Mouse (Mus musculus): ENCODE results near the gene Pbxip1. TPM values are rescaled to one million over a fixed set of nuclear protein-coding genes. Genes with fewer than 3 reads are reported as not detected.

Gene Pbxip1
- polyA plus RNA-seq, 1 experiment from 2014 or later = 10.0 TPM

GRCm38 (mm10) chr3:89482249-89482648 lies 45.7 kb downstream of the Pbxip1 start:
- DNase-seq (ENCODE audit: low spot score) (no peak), ATAC-seq (replicated peaks; ENCODE audit: low FRiP score) (no peak)
- 87% methylated on average over 5 of the region's 5 CpGs for WGBS
- H3K27me3 ChIP-seq (ENCODE audit: control insufficient read depth, insufficient read depth, low read length) = no peaks in the 10 kb centered on the region
- H3K36me3 ChIP-seq (ENCODE audit: control insufficient read depth, insufficient read depth, low read length) = no peaks in the 10 kb centered on the region
- no peaks in the 10 kb centered on the region for H3K4me1 ChIP-seq (replicated peaks; ENCODE audit: control insufficient read depth, insufficient read depth, low read length)
- no peak overlapping the region for H3K27ac ChIP-seq (ENCODE audit: low read depth, low read length)
- H3K4me3 ChIP-seq (ENCODE audit: low read depth, low read length) = no peak overlapping the region
- no peak overlapping the region for H3K4me2 ChIP-seq (ENCODE audit: low read depth, low read length, severe bottlenecking)
- no peak overlapping the region for H3K9ac ChIP-seq (ENCODE audit: low read length)
- H3K9me3 ChIP-seq (ENCODE audit: control insufficient read depth, low read length) = no peaks in the 10 kb centered on the region

- Histone ChIP-seq H3K36me3 (ENCODE audit: control insufficient read depth, insufficient read depth, low read length) (no peaks in the 10 kb centered on the region), H3K27me3 (ENCODE audit: control insufficient read depth, insufficient read depth, low read length) (no peaks in the 10 kb centered on the region), H3K9me3 (ENCODE audit: control insufficient read depth, low read length) (no peaks in the 10 kb centered on the region), H3K9ac (ENCODE audit: low read length) (no peak overlapping the region), H3K27ac (ENCODE audit: low read depth, low read length) (no peak overlapping the region), H3K4me1 (replicated peaks; ENCODE audit: control insufficient read depth, insufficient read depth, low read length) (no peaks in the 10 kb centered on the region), H3K4me2 (ENCODE audit: low read depth, low read length, severe bottlenecking) (0 out of 2 replicates have a peak overlapping the region, but pooled peaks have one; percentile 5), H3K4me3 (ENCODE audit: low read depth, low read length) (no peak overlapping the region)
- WGBS = 23% methylated on average over 24 of the region's 24 CpGs
- peak; percentile 89 for DNase-seq (ENCODE audit: low spot score)
- peak; percentile 58; the same call in 1 of the 2 replicates for ATAC-seq (replicated peaks; ENCODE audit: low FRiP score)
Observed at GRCm38 (mm10) chr3:89484766-89485524, 48.4 kb downstream of the Pbxip1 start.

GRCm38 (mm10) chr3:89486111-89486510 lies 49.6 kb downstream of the Pbxip1 start:
- no peaks in the 10 kb centered on the region for H3K27me3 ChIP-seq (ENCODE audit: control insufficient read depth, insufficient read depth, low read length)
- no peak for DNase-seq (ENCODE audit: low spot score)
- no peak overlapping the region for H3K4me3 ChIP-seq (ENCODE audit: low read depth, low read length)
- no peak for ATAC-seq (replicated peaks; ENCODE audit: low FRiP score)
- 85% methylated on average over 8 of the region's 8 CpGs for WGBS
- H3K27ac ChIP-seq (ENCODE audit: low read depth, low read length) = no peak overlapping the region
- no peaks in the 10 kb centered on the region for H3K36me3 ChIP-seq (ENCODE audit: control insufficient read depth, insufficient read depth, low read length)
- no peak overlapping the region for H3K9ac ChIP-seq (ENCODE audit: low read length)
- no peak overlapping the region for H3K4me2 ChIP-seq (ENCODE audit: low read depth, low read length, severe bottlenecking)
- no peaks in the 10 kb centered on the region for H3K4me1 ChIP-seq (replicated peaks; ENCODE audit: control insufficient read depth, insufficient read depth, low read length)
- no peaks in the 10 kb centered on the region for H3K9me3 ChIP-seq (ENCODE audit: control insufficient read depth, low read length)

- no peak overlapping the region for H3K4me3 ChIP-seq (ENCODE audit: low read depth, low read length)
- DNase-seq (ENCODE audit: low spot score) = no peak
- no peaks in the 10 kb centered on the region for H3K27me3 ChIP-seq (ENCODE audit: control insufficient read depth, insufficient read depth, low read length)
- H3K36me3 ChIP-seq (ENCODE audit: control insufficient read depth, insufficient read depth, low read length) = no peaks in the 10 kb centered on the region
- no peak overlapping the region for H3K4me2 ChIP-seq (ENCODE audit: low read depth, low read length, severe bottlenecking)
- no peak overlapping the region for H3K27ac ChIP-seq (ENCODE audit: low read depth, low read length)
- ATAC-seq (replicated peaks; ENCODE audit: low FRiP score) = no peak
- H3K9me3 ChIP-seq (ENCODE audit: control insufficient read depth, low read length) = no peaks in the 10 kb centered on the region
- no peak overlapping the region for H3K9ac ChIP-seq (ENCODE audit: low read length)
- H3K4me1 ChIP-seq (replicated peaks; ENCODE audit: control insufficient read depth, insufficient read depth, low read length) = no peaks in the 10 kb centered on the region
- 65% methylated on average over 20 of the region's 20 CpGs for WGBS
Observed at GRCm38 (mm10) chr3:89486916-89487702, 50.6 kb downstream of the Pbxip1 start.

- H3K27me3 ChIP-seq (ENCODE audit: control insufficient read depth, insufficient read depth, low read length) = no peaks in the 10 kb centered on the region
- ATAC-seq (replicated peaks; ENCODE audit: low FRiP score) (no peak), DNase-seq (ENCODE audit: low spot score) (no peak)
- H3K4me2 ChIP-seq (ENCODE audit: low read depth, low read length, severe bottlenecking) = no peak overlapping the region
- WGBS = 87% methylated on average over 3 of the region's 3 CpGs
- no peak overlapping the region for H3K27ac ChIP-seq (ENCODE audit: low read depth, low read length)
- H3K9ac ChIP-seq (ENCODE audit: low read length) = no peak overlapping the region
- H3K4me3 ChIP-seq (ENCODE audit: low read depth, low read length) = no peak overlapping the region
- H3K9me3 ChIP-seq (ENCODE audit: control insufficient read depth, low read length) = no peaks in the 10 kb centered on the region
- H3K36me3 ChIP-seq (ENCODE audit: control insufficient read depth, insufficient read depth, low read length) = no peaks in the 10 kb centered on the region
- H3K4me1 ChIP-seq (replicated peaks; ENCODE audit: control insufficient read depth, insufficient read depth, low read length) = no peaks in the 10 kb centered on the region
Observed at GRCm38 (mm10) chr3:89490790-89491189, 54.3 kb downstream of the Pbxip1 start.

- Histone ChIP-seq H3K4me3 (ENCODE audit: low read depth, low read length) (no peak overlapping the region), H3K9ac (ENCODE audit: low read length) (no peak overlapping the region), H3K9me3 (ENCODE audit: control insufficient read depth, low read length) (no peaks in the 10 kb centered on the region), H3K27me3 (ENCODE audit: control insufficient read depth, insufficient read depth, low read length) (no peaks in the 10 kb centered on the region), H3K4me2 (ENCODE audit: low read depth, low read length, severe bottlenecking) (no peak overlapping the region), H3K36me3 (ENCODE audit: control insufficient read depth, insufficient read depth, low read length) (no peaks in the 10 kb centered on the region), H3K27ac (ENCODE audit: low read depth, low read length) (no peak overlapping the region), H3K4me1 (replicated peaks; ENCODE audit: control insufficient read depth, insufficient read depth, low read length) (no peaks in the 10 kb centered on the region)
- WGBS = 91% methylated on average over 5 of the region's 5 CpGs
- DNase-seq (ENCODE audit: low spot score) (no peak), ATAC-seq (replicated peaks; ENCODE audit: low FRiP score) (no peak)
Observed at GRCm38 (mm10) chr3:89491559-89491958, 55.1 kb downstream of the Pbxip1 start.

GRCm38 (mm10) chr3:89492701-89493151 lies 56.2 kb downstream of the Pbxip1 start:
- Histone ChIP-seq H3K36me3 (ENCODE audit: control insufficient read depth, insufficient read depth, low read length) (no peaks in the 10 kb centered on the region), H3K4me2 (ENCODE audit: low read depth, low read length, severe bottlenecking) (no peak overlapping the region), H3K9me3 (ENCODE audit: control insufficient read depth, low read length) (no peaks in the 10 kb centered on the region), H3K4me3 (ENCODE audit: low read depth, low read length) (no peak overlapping the region), H3K27ac (ENCODE audit: low read depth, low read length) (no peak overlapping the region), H3K27me3 (ENCODE audit: control insufficient read depth, insufficient read depth, low read length) (no peaks in the 10 kb centered on the region), H3K9ac (ENCODE audit: low read length) (no peak overlapping the region), H3K4me1 (replicated peaks; ENCODE audit: control insufficient read depth, insufficient read depth, low read length) (no peaks in the 10 kb centered on the region)
- ATAC-seq (replicated peaks; ENCODE audit: low FRiP score) (no peak), DNase-seq (ENCODE audit: low spot score) (no peak)
- 54% methylated on average over 8 of the region's 8 CpGs for WGBS

- no peak overlapping the region for H3K4me3 ChIP-seq (ENCODE audit: low read depth, low read length)
- WGBS = 89% methylated on average over 5 of the region's 5 CpGs
- no peak overlapping the region for H3K27ac ChIP-seq (ENCODE audit: low read depth, low read length)
- H3K9ac ChIP-seq (ENCODE audit: low read length) = no peak overlapping the region
- H3K27me3 ChIP-seq (ENCODE audit: control insufficient read depth, insufficient read depth, low read length) = no peaks in the 10 kb centered on the region
- DNase-seq (ENCODE audit: low spot score) (no peak), ATAC-seq (replicated peaks; ENCODE audit: low FRiP score) (no peak)
- no peak overlapping the region for H3K4me2 ChIP-seq (ENCODE audit: low read depth, low read length, severe bottlenecking)
- H3K36me3 ChIP-seq (ENCODE audit: control insufficient read depth, insufficient read depth, low read length) = no peaks in the 10 kb centered on the region
- no peaks in the 10 kb centered on the region for H3K9me3 ChIP-seq (ENCODE audit: control insufficient read depth, low read length)
- no peaks in the 10 kb centered on the region for H3K4me1 ChIP-seq (replicated peaks; ENCODE audit: control insufficient read depth, insufficient read depth, low read length)
Observed at GRCm38 (mm10) chr3:89494630-89495029, 58.1 kb downstream of the Pbxip1 start.
